Mouse (Mus musculus): ENCODE results near the gene Gm10842. TPM values are rescaled to one million over a fixed set of nuclear protein-coding genes. Genes with fewer than 3 reads are reported as not detected.

The Gm10842 gene
- polyA plus RNA-seq, 1 experiment from 2014 or later = not detected

GRCm38 (mm10) chr11:105156748-105157267, 10.1 kb downstream of the Gm10842 start:
- Histone ChIP-seq H3K27ac (no peak overlapping the region), H3K9me3 (0 out of 2 replicates have a peak, but pooled peaks cover 3% of the 10 kb centered on the region), H3K4me1 (peaks cover 18% of the 10 kb centered on the region), H3K4me3 (no peak overlapping the region), H3K9ac (no peak overlapping the region), H3K27me3 (peaks cover 22% of the 10 kb centered on the region), H3K36me3 (no peaks in the 10 kb centered on the region), H3K4me2 (replicated peaks) (no peak overlapping the region)
- WGBS = 83% methylated on average over 19 of the region's 19 CpGs
- ATAC-seq (ENCODE audit: low FRiP score, low read depth) = no peak

- no peak overlapping the region for H3K9ac ChIP-seq
- H3K36me3 ChIP-seq = no peaks in the 10 kb centered on the region
- no peak overlapping the region for H3K27ac ChIP-seq
- peaks cover 20% of the 10 kb centered on the region for H3K27me3 ChIP-seq
- no peak overlapping the region for H3K4me2 ChIP-seq (replicated peaks)
- H3K4me3 ChIP-seq = no peak overlapping the region
- peaks cover 10% of the 10 kb centered on the region for H3K4me1 ChIP-seq
- no peak for ATAC-seq (ENCODE audit: low FRiP score, low read depth)
- peaks cover 10% of the 10 kb centered on the region; the same call in 1 of the 2 replicates for H3K9me3 ChIP-seq
Observed at GRCm38 (mm10) chr11:105158047-105158446, 11.4 kb downstream of the Gm10842 start.

- no peak for ATAC-seq (ENCODE audit: low FRiP score, low read depth)
- Histone ChIP-seq H3K27me3 (peaks cover 16% of the 10 kb centered on the region; the same call in 1 of the 2 replicates), H3K4me2 (replicated peaks) (no peak overlapping the region), H3K36me3 (no peaks in the 10 kb centered on the region), H3K9ac (no peak overlapping the region), H3K27ac (no peak overlapping the region), H3K4me1 (no peaks in the 10 kb centered on the region), H3K4me3 (no peak overlapping the region), H3K9me3 (peaks cover 21% of the 10 kb centered on the region)
- WGBS = 51% methylated on average over 6 of the region's 6 CpGs
Observed at GRCm38 (mm10) chr11:105159673-105160360, 13.1 kb downstream of the Gm10842 start.

- WGBS = 90% methylated on average over 2 of the region's 2 CpGs
- peaks cover 16% of the 10 kb centered on the region for H3K27me3 ChIP-seq
- H3K36me3 ChIP-seq = 0 out of 2 replicates have a peak, but pooled peaks cover 4% of the 10 kb centered on the region
- H3K9ac ChIP-seq = no peak overlapping the region
- H3K4me3 ChIP-seq = no peak overlapping the region
- no peaks in the 10 kb centered on the region for H3K4me1 ChIP-seq
- H3K27ac ChIP-seq = no peak overlapping the region
- ATAC-seq (ENCODE audit: low FRiP score, low read depth) = no peak
- peaks cover 30% of the 10 kb centered on the region for H3K9me3 ChIP-seq
- no peak overlapping the region for H3K4me2 ChIP-seq (replicated peaks)
Observed at GRCm38 (mm10) chr11:105161411-105161810, 14.7 kb downstream of the Gm10842 start.

GRCm38 (mm10) chr11:105164516-105165510, 18.1 kb downstream of the Gm10842 start:
- Histone ChIP-seq H3K27ac (no peak overlapping the region), H3K4me2 (replicated peaks) (no peak overlapping the region), H3K27me3 (peaks cover 7% of the 10 kb centered on the region), H3K4me3 (no peak overlapping the region), H3K9me3 (peaks cover 28% of the 10 kb centered on the region), H3K9ac (no peak overlapping the region), H3K4me1 (no peaks in the 10 kb centered on the region), H3K36me3 (0 out of 2 replicates have a peak, but pooled peaks cover 4% of the 10 kb centered on the region)
- WGBS = 83% methylated on average over 69 of the region's 69 CpGs
- no peak for ATAC-seq (ENCODE audit: low FRiP score, low read depth)

GRCm38 (mm10) chr11:105166780-105167179, 20.1 kb downstream of the Gm10842 start:
- no peak overlapping the region for H3K4me2 ChIP-seq (replicated peaks)
- H3K27ac ChIP-seq = no peak overlapping the region
- H3K27me3 ChIP-seq = peaks cover 7% of the 10 kb centered on the region
- H3K36me3 ChIP-seq = 0 out of 2 replicates have a peak, but pooled peaks cover 4% of the 10 kb centered on the region
- no peak for ATAC-seq (ENCODE audit: low FRiP score, low read depth)
- 94% methylated on average over 10 of the region's 10 CpGs for WGBS
- no peak overlapping the region for H3K4me3 ChIP-seq
- H3K9ac ChIP-seq = no peak overlapping the region
- H3K4me1 ChIP-seq = no peaks in the 10 kb centered on the region
- peaks cover 28% of the 10 kb centered on the region for H3K9me3 ChIP-seq

- H3K4me3 ChIP-seq = peak within 1 kb of the TSS; percentile 95
- 43% methylated on average over 2 of the region's 2 CpGs for WGBS
- peaks cover 8% of the 10 kb centered on the region; the same call in 1 of the 2 replicates for H3K36me3 ChIP-seq
- no peak within 1 kb of the TSS for H3K27ac ChIP-seq
- no peaks in the 10 kb centered on the region for H3K9me3 ChIP-seq
- H3K27me3 ChIP-seq = no peaks in the 10 kb centered on the region
- no peak within 1 kb of the TSS for H3K9ac ChIP-seq
- peak within 1 kb of the TSS; percentile 87 for H3K4me2 ChIP-seq (replicated peaks)
- peaks cover 18% of the 10 kb centered on the region for H3K4me1 ChIP-seq
- no peak for ATAC-seq (ENCODE audit: low FRiP score, low read depth)
Observed at GRCm38 (mm10) chr11:105178516-105178915, 31.8 kb downstream of the Gm10842 start, which contains the start of gene Tlk2. Gene Tlk2, plus strand, starts transcription at chr11:105178807.

GRCm38 (mm10) chr11:105179523-105179922, 32.8 kb downstream of the Gm10842 start:
- 92% methylated on average over 4 of the region's 4 CpGs for WGBS
- no peak for ATAC-seq (ENCODE audit: low FRiP score, low read depth)
- H3K27ac ChIP-seq = no peak overlapping the region

GRCm38 (mm10) chr11:105180471-105181091, 33.9 kb downstream of the Gm10842 start:
- Histone ChIP-seq H3K27me3 (no peaks in the 10 kb centered on the region), H3K9me3 (no peaks in the 10 kb centered on the region), H3K4me1 (peaks cover 18% of the 10 kb centered on the region), H3K27ac (peak overlapping the region; percentile 95), H3K4me2 (replicated peaks) (peak overlapping the region; percentile 87), H3K36me3 (peaks cover 20% of the 10 kb centered on the region), H3K4me3 (peak overlapping the region; percentile 95), H3K9ac (peak overlapping the region; percentile 95)
- peak; percentile 29; the same call in 1 of the 2 replicates for ATAC-seq (ENCODE audit: low FRiP score, low read depth)
- under 1% methylated on average over 35 of the region's 35 CpGs for WGBS

More at GRCm38 (mm10) chr11:105179523-105179922, 32.8 kb downstream of the Gm10842 start:
- Histone ChIP-seq H3K4me2 (replicated peaks) (peak overlapping the region; percentile 87), H3K27me3 (no peaks in the 10 kb centered on the region), H3K9me3 (no peaks in the 10 kb centered on the region), H3K9ac (no peak overlapping the region), H3K4me1 (peaks cover 18% of the 10 kb centered on the region), H3K4me3 (peak overlapping the region; percentile 95), H3K36me3 (peaks cover 14% of the 10 kb centered on the region)

- ATAC-seq (ENCODE audit: low FRiP score, low read depth) = peak; percentile 98
- H3K27me3 ChIP-seq = no peaks in the 10 kb centered on the region
- peak overlapping the region; percentile 99 for H3K9ac ChIP-seq
Observed at GRCm38 (mm10) chr11:105181126-105181637, 34.5 kb downstream of the Gm10842 start.

More at GRCm38 (mm10) chr11:105181126-105181637, 34.5 kb downstream of the Gm10842 start:
- Histone ChIP-seq H3K9me3 (no peaks in the 10 kb centered on the region), H3K4me1 (peaks cover 18% of the 10 kb centered on the region), H3K36me3 (peaks cover 26% of the 10 kb centered on the region), H3K4me3 (peak overlapping the region; percentile 95), H3K4me2 (replicated peaks) (peak overlapping the region; percentile 87), H3K27ac (peak overlapping the region; percentile 95)
- WGBS = under 1% methylated on average over 43 of the region's 60 CpGs

Data from limb, embryonic 13.5 days (tissue).